Mouse (Mus musculus) forebrain, embryonic 12.5 days (tissue): ENCODE measurements around the gene Rps13. TPM values are rescaled to one million over a fixed set of nuclear protein-coding genes. Genes with fewer than 3 reads are reported as not detected.
A peak's percentile ranks its signal among the peaks of the same experiment; 100 is the strongest.

Source experiments
- ATAC-seq: fragments of 200-750 bp; cut with Nextera tagmentation; 2 replicates; pipeline ENCODE4 v1.8.0; 2017; ENCODE audit warnings: moderate TSS enrichment; ENCODE audit not compliant: low FRiP score
- H3K27ac ChIP-seq: fragments of 300-500 bp; sonication (generic); 2 replicates; pipeline ENCODE4 v1.5.1; 2016; ENCODE audit warnings: mild to moderate bottlenecking
- H3K27me3 ChIP-seq: fragments of 300-500 bp; sonication (generic); 2 replicates; pipeline ENCODE4 v1.6.1; 2016; ENCODE audit warnings: mild to moderate bottlenecking
- H3K36me3 ChIP-seq: fragments of 300-500 bp; sonication (generic); replicated peaks from 2 replicates; pipeline ENCODE4 v1.6.1; 2016; ENCODE audit warnings: mild to moderate bottlenecking
- H3K4me1 ChIP-seq: fragments of 300-500 bp; sonication (generic); 2 replicates; pipeline ENCODE4 v1.6.1; 2016
- H3K4me2 ChIP-seq: fragments of 300-500 bp; sonication (generic); 2 replicates; pipeline ENCODE4 v1.6.1; 2016; ENCODE audit warnings: mild to moderate bottlenecking, moderate library complexity
- H3K4me3 ChIP-seq: fragments of 300-500 bp; sonication (generic); replicated peaks from 2 replicates; pipeline ENCODE4 v1.5.1; 2016; ENCODE audit warnings: mild to moderate bottlenecking
- H3K9ac ChIP-seq: fragments of 300-500 bp; sonication (generic); 2 replicates; pipeline ENCODE4 v1.6.1; 2016; ENCODE audit warnings: mild to moderate bottlenecking
- H3K9me3 ChIP-seq: fragments of 300-500 bp; sonication (generic); 2 replicates; pipeline ENCODE4 v1.6.1; 2016
- WGBS: fragments of 180-500 bp; shearing (Covaris S2); methylation state at CpG from one replicate; pipeline ENCODE4 v1.1.7; 2016; 5-methylcytosine and 5-hydroxymethylcytosine counted together
- polyA plus RNA-seq: library from polyadenylated mRNA; unstranded; fragments of >200 nt; fragmentation: Nextera tagmentation; extraction: Ambion mirVana; gene quantifications from 2 replicates; pipeline ENCODE4 v1.2.1, GENCODE M21; 2016

The Rps13 gene
- polyA plus RNA-seq, 1 experiment from 2014 or later: 697 TPM

DNA sequence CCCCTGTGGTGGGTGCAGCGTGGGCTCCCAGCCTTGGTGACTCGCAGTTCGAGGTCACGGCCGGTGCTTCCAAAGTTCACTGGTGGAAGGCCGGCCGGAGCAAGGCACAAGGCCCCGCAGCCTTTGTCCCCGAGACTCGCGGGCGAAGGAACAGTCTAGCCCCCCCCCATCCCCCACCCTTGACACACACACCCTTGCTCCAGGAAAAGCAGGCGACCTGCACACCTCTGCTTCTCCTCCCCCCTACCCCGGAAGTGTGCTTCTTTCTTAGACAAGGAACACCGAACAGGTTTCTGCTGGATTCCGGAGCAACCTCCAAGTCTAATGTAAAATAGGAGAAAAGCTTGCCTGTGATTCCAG is 25.4 kb downstream of the Rps13 start:
- 2% methylated on average over 16 of the region's 16 CpGs for WGBS

DNA sequence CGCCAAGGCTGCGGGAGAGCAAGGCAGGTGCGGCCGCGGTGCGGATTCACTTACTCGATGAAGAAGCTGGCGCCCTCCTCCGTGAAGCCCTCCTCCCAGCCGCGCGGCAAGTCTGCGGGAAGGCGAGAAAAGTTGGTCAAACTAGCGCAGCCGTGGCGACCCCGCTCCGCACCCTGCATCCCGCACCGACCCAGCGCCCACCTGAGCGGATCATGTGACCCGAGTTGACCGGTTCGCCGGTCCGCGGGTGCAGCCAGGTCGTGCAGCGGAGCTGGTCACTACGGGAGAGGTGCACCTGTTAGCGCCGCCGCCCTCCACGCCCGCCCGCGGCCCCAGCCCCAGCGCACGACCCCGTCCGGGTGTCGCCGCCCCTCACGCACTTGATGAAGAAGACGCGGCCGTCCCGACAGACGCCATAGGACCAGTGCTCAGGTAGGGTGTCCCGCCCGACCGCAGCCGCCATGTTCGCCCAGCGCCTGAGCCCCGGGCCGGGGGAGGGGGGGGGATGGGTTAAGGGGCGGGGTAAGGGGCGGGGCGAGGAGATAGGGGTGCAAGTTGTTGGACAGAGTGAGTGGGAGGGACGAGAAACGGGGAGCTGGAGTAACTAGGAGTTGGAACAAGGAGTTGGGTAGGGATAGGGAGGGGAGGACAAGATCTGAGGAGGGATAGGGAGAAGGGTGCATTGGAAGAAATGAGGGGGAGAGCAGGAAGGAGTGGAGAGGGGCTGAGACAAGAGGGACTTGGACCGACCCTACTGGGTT is 25.9 kb downstream of the Rps13 start, which contains the start of gene Plekha7:
Gene Plekha7 (minus strand): TSS at position 506 of the 761 bp plus-strand sequence.
- Histone ChIP-seq H3K9ac (peak within 1 kb of the TSS; percentile 76), H3K4me1 (peaks cover 27% of the 10 kb centered on the region), H3K4me2 (peak within 1 kb of the TSS; percentile 95), H3K27ac (peak within 1 kb of the TSS; percentile 85), H3K4me3 (peak within 1 kb of the TSS; percentile 88), H3K36me3 (no peaks in the 10 kb centered on the region), H3K9me3 (no peaks in the 10 kb centered on the region), H3K27me3 (no peaks in the 10 kb centered on the region)
- peak; percentile 74 for ATAC-seq
- 0% methylated on average over 58 of the region's 65 CpGs for WGBS

More for the DNA sequence above, 25.4 kb downstream of the Rps13 start:
- peaks cover 27% of the 10 kb centered on the region for H3K4me1 ChIP-seq
- peak overlapping the region; percentile 76 for H3K9ac ChIP-seq
- H3K27me3 ChIP-seq: no peaks in the 10 kb centered on the region
- no peaks in the 10 kb centered on the region for H3K9me3 ChIP-seq
- H3K36me3 ChIP-seq: no peaks in the 10 kb centered on the region
- ATAC-seq: peak; percentile 27
- H3K4me2 ChIP-seq: peak overlapping the region; percentile 95
- H3K4me3 ChIP-seq: peak overlapping the region; percentile 88
- peak overlapping the region; percentile 46; the same call in 1 of the 2 replicates for H3K27ac ChIP-seq

DNA sequence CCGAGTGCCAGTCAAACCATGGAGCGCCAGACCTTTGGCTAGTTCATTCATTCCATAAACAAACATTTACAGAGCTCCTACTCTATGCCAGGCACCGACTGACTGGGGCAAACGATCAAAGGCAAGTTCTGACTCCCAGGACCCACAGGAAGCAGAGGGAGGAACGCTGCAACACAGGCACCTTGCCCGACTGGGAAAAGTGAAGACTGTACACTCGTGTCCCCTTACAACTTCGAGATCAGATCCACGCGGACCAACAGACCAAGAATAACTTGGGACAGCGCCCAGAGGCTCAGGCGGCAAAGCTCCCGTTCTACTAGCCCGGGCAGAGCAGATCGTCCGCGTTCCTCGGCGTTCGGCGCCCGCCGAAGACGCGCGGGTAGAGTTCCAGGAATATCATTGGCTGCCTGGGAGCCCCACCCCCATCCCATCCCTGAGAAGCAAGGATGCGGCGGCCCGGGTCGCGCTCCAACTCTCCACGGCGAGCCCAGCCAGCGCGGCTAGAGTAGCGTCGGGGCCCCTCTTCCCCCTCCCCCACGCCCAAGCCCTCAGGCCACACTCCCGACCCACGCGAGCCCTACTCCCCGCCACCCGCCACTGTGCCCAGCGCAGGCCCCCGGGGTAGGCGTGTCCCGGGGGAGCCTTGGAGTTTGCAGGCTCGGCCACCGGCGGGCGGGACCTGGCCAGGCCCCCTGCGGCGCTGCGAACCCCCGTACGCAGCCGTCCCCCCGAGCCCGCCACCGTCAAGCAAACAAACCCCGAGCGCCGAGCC is 26.7 kb downstream of the Rps13 start:
- Histone ChIP-seq H3K27me3 (no peaks in the 10 kb centered on the region), H3K4me3 (peak overlapping the region; percentile 88), H3K4me2 (peak overlapping the region; percentile 95), H3K36me3 (no peaks in the 10 kb centered on the region), H3K4me1 (peaks cover 27% of the 10 kb centered on the region), H3K9ac (peak overlapping the region; percentile 76), H3K27ac (peak overlapping the region; percentile 85), H3K9me3 (no peaks in the 10 kb centered on the region)
- WGBS: under 1% methylated on average over 61 of the region's 63 CpGs
- ATAC-seq: peak; percentile 86

DNA sequence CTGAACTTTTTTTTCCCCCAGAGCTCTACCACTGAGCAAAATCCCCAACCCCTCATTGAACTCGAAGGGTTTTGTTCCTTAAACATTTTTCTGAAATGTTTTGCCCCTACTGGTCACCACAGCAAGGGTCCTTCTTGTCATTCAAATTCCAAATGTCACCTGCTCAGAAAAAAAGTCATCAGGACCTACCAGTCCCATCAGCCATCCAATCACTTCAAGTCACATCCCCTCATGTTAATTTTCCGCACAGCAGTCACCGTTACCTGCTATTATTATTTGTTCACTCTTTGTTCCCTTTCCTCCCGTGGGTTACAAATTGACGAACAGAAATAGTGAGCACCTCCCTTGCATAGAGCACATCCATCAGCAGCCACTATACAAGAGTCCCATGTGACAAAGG is 27.4 kb downstream of the Rps13 start:
- H3K27me3 ChIP-seq: no peaks in the 10 kb centered on the region
- peaks cover 27% of the 10 kb centered on the region for H3K4me1 ChIP-seq
- H3K27ac ChIP-seq: no peak overlapping the region
- H3K4me2 ChIP-seq: peak overlapping the region; percentile 95
- WGBS: 8% methylated on average over 5 of the region's 5 CpGs
- ATAC-seq: no peak
- no peaks in the 10 kb centered on the region for H3K36me3 ChIP-seq
- no peaks in the 10 kb centered on the region for H3K9me3 ChIP-seq
- H3K4me3 ChIP-seq: peak overlapping the region; percentile 88
- H3K9ac ChIP-seq: peak overlapping the region; percentile 76

DNA sequence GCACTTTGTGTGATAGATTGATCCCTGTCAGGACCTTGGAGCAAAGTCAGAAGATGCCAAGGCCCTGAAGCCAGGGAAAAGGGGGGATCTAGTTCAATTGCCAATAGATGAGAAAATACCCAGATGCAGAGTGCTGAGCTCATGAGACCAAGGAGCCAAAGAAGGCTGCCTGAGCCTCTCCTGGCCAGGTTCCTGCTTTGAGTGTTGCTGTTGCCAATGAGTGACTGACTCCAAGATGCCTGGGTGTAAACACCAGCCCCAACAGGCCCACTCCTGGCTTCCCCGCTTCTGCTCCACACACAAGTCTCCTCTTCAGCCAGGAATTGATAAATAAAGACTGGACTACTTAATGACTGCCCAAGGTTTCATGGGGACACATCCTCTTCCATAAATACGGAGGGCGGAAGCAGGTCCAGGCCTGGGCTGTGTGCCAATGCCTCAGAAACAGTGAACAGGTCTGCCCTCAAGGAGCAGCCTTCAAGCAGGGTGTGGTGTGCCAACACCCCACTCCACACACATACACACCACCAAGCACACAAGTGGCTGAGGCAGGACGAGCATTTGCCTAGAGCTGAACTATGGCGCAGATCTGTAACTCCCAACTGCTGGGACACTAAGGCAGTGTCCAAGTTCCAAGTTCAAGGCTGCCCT is 32.2 kb downstream of the Rps13 start:
- 92% methylated on average over 5 of the region's 5 CpGs for WGBS
- Histone ChIP-seq H3K9ac (no peak overlapping the region), H3K4me3 (no peak overlapping the region), H3K4me2 (no peak overlapping the region), H3K36me3 (no peaks in the 10 kb centered on the region), H3K27ac (no peak overlapping the region), H3K9me3 (no peaks in the 10 kb centered on the region), H3K4me1 (peaks cover 13% of the 10 kb centered on the region), H3K27me3 (no peaks in the 10 kb centered on the region)
- ATAC-seq: no peak

DNA sequence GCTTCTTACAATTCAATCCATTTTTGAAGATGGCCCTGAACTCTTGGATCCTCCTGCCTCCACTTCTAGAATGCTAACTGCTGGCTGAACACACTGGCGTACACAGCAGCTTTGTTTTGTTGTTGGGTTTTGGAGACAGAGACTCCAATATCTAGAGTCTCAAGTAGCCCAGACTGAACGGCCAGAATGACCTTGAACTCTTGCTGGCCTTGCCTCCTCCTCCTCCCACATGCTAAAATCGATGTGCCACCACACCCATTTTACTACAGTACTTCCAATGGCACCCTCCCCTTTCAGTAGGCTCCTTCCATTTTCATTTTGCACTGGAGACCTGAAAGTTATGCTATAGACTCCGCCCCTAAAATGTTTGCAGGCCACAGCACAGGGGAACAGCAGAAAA is 32.9 kb downstream of the Rps13 start:
- Histone ChIP-seq H3K4me2 (no peak overlapping the region), H3K4me1 (peaks cover 6% of the 10 kb centered on the region), H3K4me3 (no peak overlapping the region), H3K9ac (no peak overlapping the region), H3K9me3 (no peaks in the 10 kb centered on the region), H3K36me3 (no peaks in the 10 kb centered on the region), H3K27ac (no peak overlapping the region), H3K27me3 (no peaks in the 10 kb centered on the region)
- WGBS: 87% methylated on average over 4 of the region's 4 CpGs
- no peak for ATAC-seq

GRCm38 (mm10) chr7:116298851-116299250 is 35.1 kb downstream of the Rps13 start:
- H3K4me3 ChIP-seq: no peak overlapping the region
- ATAC-seq: no peak
- H3K9me3 ChIP-seq: no peaks in the 10 kb centered on the region
- 87% methylated on average over 2 of the region's 2 CpGs for WGBS
- H3K36me3 ChIP-seq: no peaks in the 10 kb centered on the region
- H3K4me2 ChIP-seq: no peak overlapping the region
- H3K27ac ChIP-seq: no peak overlapping the region
- H3K4me1 ChIP-seq: no peaks in the 10 kb centered on the region; the same call in 1 of the 2 replicates
- H3K9ac ChIP-seq: no peak overlapping the region
- H3K27me3 ChIP-seq: no peaks in the 10 kb centered on the region

- Histone ChIP-seq H3K27ac (no peak overlapping the region), H3K4me1 (no peaks in the 10 kb centered on the region; the same call in 1 of the 2 replicates), H3K9ac (no peak overlapping the region), H3K36me3 (no peaks in the 10 kb centered on the region), H3K27me3 (no peaks in the 10 kb centered on the region), H3K4me3 (no peak overlapping the region), H3K4me2 (no peak overlapping the region), H3K9me3 (no peaks in the 10 kb centered on the region)
- no peak for ATAC-seq
- WGBS: 78% methylated on average over 10 of the region's 10 CpGs
These were observed 35.6 kb downstream of the Rps13 start for GRCm38 (mm10) chr7:116298389-116298788.

DNA sequence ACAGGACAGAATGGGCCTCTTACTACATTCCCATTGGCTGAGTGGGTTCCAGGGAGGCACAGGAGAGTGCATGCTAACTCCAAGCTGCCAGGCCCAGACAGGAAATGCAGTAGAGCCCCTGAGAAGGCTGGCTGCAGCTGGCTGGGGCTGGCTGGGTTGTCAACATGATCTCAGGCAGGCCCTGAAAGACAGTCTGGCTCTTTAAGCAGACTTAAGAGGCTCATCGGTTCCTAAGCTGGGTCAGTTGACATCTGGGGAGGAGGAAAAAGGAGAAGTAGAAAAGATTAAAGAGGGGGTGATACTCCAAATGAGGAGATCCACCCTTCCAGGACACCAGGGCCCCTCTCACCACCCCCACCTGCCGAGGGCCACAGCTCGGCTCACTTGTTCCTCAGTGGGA is 39.0 kb downstream of the Rps13 start:
- WGBS: 65% methylated on average over 3 of the region's 3 CpGs
- no peak overlapping the region for H3K27ac ChIP-seq
- no peaks in the 10 kb centered on the region for H3K36me3 ChIP-seq

DNA sequence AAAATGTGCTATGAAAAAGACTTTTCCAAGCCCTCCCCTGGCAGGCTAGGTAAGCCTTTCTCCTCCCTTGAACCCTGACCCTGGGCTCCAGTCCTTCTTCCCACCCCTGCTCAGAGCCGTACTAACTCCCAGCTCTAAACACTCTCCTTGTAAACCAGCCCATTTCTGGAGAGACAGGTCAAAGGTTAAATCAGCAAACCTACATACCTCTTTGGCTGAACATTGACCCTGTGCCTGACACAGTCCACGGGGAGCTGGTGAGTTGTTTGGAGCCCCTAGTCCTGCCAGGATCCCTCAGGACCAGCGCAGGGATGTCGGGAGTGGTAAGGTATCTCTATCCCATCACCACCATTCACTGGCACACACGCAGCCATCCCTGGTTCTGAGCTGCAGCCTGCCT is 41.6 kb downstream of the Rps13 start:
- H3K4me2 ChIP-seq: no peak overlapping the region

More for the DNA sequence above, 39.0 kb downstream of the Rps13 start:
- Histone ChIP-seq H3K4me1 (no peaks in the 10 kb centered on the region; the same call in 1 of the 2 replicates), H3K9me3 (no peaks in the 10 kb centered on the region), H3K27me3 (no peaks in the 10 kb centered on the region), H3K4me3 (no peak overlapping the region), H3K4me2 (no peak overlapping the region), H3K9ac (0 out of 2 replicates have a peak overlapping the region, but pooled peaks have one; percentile 2)
- no peak for ATAC-seq

GRCm38 (mm10) chr7:116290559-116290958 is 43.4 kb downstream of the Rps13 start:
- 88% methylated on average over 1 of the region's 1 CpGs for WGBS
- Histone ChIP-seq H3K27me3 (no peaks in the 10 kb centered on the region), H3K9me3 (no peaks in the 10 kb centered on the region), H3K9ac (no peak overlapping the region), H3K4me3 (no peak overlapping the region), H3K36me3 (no peaks in the 10 kb centered on the region), H3K4me1 (peaks cover 19% of the 10 kb centered on the region), H3K27ac (no peak overlapping the region), H3K4me2 (no peak overlapping the region)
- no peak for ATAC-seq

More for the DNA sequence above, 41.6 kb downstream of the Rps13 start:
- Histone ChIP-seq H3K9me3 (no peaks in the 10 kb centered on the region), H3K27me3 (no peaks in the 10 kb centered on the region), H3K4me3 (no peak overlapping the region), H3K27ac (no peak overlapping the region), H3K36me3 (no peaks in the 10 kb centered on the region), H3K4me1 (peaks cover 2% of the 10 kb centered on the region), H3K9ac (no peak overlapping the region)
- WGBS: 53% methylated on average over 5 of the region's 5 CpGs
- ATAC-seq: no peak

DNA sequence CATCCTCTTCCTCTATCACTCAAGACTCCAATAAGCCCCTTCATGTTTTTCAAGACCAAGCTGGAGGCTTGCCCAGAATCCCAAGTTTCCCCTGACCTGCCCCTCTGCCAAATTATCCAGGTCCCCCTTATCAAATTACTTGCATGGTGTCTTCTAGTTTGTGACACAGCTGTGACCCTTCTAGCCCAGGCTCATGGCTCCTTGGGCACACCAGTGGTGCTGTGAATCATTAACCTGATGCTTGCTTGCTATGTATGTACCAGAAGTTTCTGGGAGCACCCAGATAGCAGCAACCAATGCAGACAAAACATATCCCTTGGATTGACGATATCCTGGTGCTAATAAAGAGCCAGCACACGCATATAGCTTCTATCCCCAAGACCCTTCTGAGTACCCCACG is 45.0 kb downstream of the Rps13 start:
- no peak overlapping the region for H3K4me2 ChIP-seq
- 90% methylated on average over 3 of the region's 3 CpGs for WGBS
- H3K4me3 ChIP-seq: no peak overlapping the region
- H3K36me3 ChIP-seq: no peaks in the 10 kb centered on the region
- ATAC-seq: no peak
- no peak overlapping the region for H3K27ac ChIP-seq
- no peak overlapping the region for H3K9ac ChIP-seq
- H3K4me1 ChIP-seq: peaks cover 35% of the 10 kb centered on the region
- no peaks in the 10 kb centered on the region for H3K9me3 ChIP-seq
- no peaks in the 10 kb centered on the region for H3K27me3 ChIP-seq
